Mouse (Mus musculus): ENCODE measurements at regions not wholly inside any gene's neighbourhood (a gene's known extent, or its start where the extent isn't known, plus 50 kb on each side); places are given as distances from the start of the nearest gene placed in this dataset.
A peak's percentile ranks its signal among the peaks of the same experiment; 100 is the strongest.

DNA sequence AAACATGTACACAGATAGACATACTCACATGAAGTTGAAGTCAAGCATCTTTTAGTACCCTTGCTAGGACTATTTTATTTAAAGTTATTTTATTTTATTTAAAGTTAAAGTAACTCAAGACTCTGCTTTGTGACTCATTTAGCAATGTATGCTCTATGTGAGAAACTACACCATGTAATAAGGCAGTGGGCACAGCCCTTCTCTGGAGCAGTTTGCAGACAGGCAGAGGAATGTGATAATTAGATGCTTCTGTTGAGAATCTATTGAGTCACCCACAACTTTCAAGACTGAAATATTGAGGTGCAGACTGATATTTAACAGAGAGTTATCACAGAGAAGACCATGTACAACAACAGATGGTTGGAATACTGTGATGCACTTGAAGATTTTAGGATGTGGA lies 825.2 kb upstream of the Cntn5 start:
- no peak overlapping the region for H3K27ac ChIP-seq (ENCODE audit: low read depth, low read length)
- H3K36me3 ChIP-seq (ENCODE audit: insufficient read depth, low read length): no peaks in the 10 kb centered on the region
- H3K9me3 ChIP-seq (ENCODE audit: low read length): no peaks in the 10 kb centered on the region
- H3K4me2 ChIP-seq (ENCODE audit: low read depth, low read length, poor library complexity, severe bottlenecking): no peak overlapping the region
- no peak overlapping the region for H3K4me3 ChIP-seq (ENCODE audit: low read depth, low read length)
- TF ChIP-seq CTCF (IDR thresholded peaks at IDR 0.05): no peak
- ATAC-seq (ENCODE audit: low FRiP score) (no peak), DNase-seq (ENCODE audit: low spot score) (no peak)
- H3K27me3 ChIP-seq (ENCODE audit: insufficient read depth, low read length): no peaks in the 10 kb centered on the region
- no peak overlapping the region for H3K9ac ChIP-seq (replicated peaks; ENCODE audit: low read length, poor library complexity, severe bottlenecking)
- H3K4me1 ChIP-seq (ENCODE audit: insufficient read depth, low read length): no peaks in the 10 kb centered on the region

DNA sequence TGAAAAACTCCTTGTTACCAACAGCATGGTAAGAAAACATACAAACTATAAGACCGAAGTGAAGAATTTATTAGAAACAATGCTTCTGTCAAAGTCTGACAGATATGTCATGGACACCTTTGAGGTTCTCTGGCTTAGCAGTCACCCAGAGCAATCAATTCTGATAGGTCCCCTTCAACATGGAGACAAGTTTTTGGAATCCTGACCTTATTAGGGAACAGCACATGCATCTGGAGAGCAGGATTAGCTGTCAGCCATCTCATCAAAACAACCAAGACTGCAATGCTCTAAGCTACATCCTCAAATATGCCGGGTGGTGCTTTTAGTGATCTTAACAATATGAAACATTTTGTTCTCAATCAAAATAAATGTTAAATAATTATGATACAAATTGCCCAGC lies 817.2 kb upstream of the Cntn5 start:
- ATAC-seq (ENCODE audit: low FRiP score) (peak; percentile 52; the same call in 1 of the 2 replicates), DNase-seq (ENCODE audit: low spot score) (no peak)

DNA sequence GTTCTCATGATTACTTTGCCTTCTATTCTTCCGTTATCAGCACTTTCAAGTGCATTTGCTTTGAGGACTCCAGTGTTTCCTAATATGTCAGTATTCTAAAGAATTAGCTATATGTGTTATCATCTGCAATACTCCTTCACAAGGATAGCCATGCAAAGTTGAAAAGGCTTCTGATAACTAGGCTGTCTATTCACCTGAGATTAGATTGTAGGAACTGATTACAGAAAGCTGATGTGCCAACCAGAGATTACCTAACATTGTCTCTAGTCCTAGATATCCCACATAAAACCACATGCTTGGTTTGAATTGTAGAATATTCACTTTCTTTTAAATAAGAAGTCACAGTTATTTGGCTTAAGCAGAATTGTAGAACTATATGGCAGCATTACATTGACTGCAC lies 800.1 kb upstream of the Cntn5 start:
- no peaks in the 10 kb centered on the region for H3K4me1 ChIP-seq (ENCODE audit: insufficient read depth, low read length)

More for the DNA sequence above, 817.2 kb upstream of the Cntn5 start:
- Histone ChIP-seq H3K9me3 (ENCODE audit: low read length) (no peaks in the 10 kb centered on the region), H3K36me3 (ENCODE audit: insufficient read depth, low read length) (no peaks in the 10 kb centered on the region), H3K4me3 (ENCODE audit: low read depth, low read length) (no peak overlapping the region), H3K27ac (ENCODE audit: low read depth, low read length) (no peak overlapping the region), H3K4me1 (ENCODE audit: insufficient read depth, low read length) (no peaks in the 10 kb centered on the region), H3K27me3 (ENCODE audit: insufficient read depth, low read length) (no peaks in the 10 kb centered on the region), H3K9ac (replicated peaks; ENCODE audit: low read length, poor library complexity, severe bottlenecking) (no peak overlapping the region), H3K4me2 (ENCODE audit: low read depth, low read length, poor library complexity, severe bottlenecking) (no peak overlapping the region)
- TF ChIP-seq CTCF (IDR thresholded peaks at IDR 0.05): no peak
- WGBS: 83% methylated on average over 2 of the region's 2 CpGs

DNA sequence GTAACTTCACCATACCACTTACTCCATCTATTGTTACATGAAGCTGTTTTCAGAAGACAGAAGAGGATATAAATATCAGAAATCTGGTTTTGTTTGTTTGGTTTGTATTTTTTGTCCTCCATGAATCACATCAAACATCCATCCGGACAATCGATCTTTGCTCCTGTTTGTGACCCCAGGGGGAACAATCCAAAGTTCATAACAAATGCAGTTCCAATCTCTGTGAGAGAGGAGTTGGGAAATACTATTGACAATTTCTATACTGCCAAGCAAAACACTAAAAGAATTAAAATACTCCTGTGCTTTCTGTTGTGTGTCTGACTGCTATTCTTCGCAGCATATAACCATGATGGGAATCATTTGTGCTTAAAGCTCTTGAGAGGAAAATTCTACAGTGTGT lies 798.6 kb upstream of the Cntn5 start:
- H3K27me3 ChIP-seq (ENCODE audit: insufficient read depth, low read length): no peaks in the 10 kb centered on the region
- H3K9me3 ChIP-seq (ENCODE audit: low read length): no peaks in the 10 kb centered on the region
- TF ChIP-seq CTCF (IDR thresholded peaks at IDR 0.05): no peak
- no peaks in the 10 kb centered on the region for H3K36me3 ChIP-seq (ENCODE audit: insufficient read depth, low read length)
- 92% methylated on average over 3 of the region's 3 CpGs for WGBS
- H3K9ac ChIP-seq (replicated peaks; ENCODE audit: low read length, poor library complexity, severe bottlenecking): no peak overlapping the region
- H3K4me3 ChIP-seq (ENCODE audit: low read depth, low read length): no peak overlapping the region
- no peaks in the 10 kb centered on the region for H3K4me1 ChIP-seq (ENCODE audit: insufficient read depth, low read length)
- DNase-seq (ENCODE audit: low spot score) (no peak), ATAC-seq (ENCODE audit: low FRiP score) (no peak)
- H3K4me2 ChIP-seq (ENCODE audit: low read depth, low read length, poor library complexity, severe bottlenecking): no peak overlapping the region
- H3K27ac ChIP-seq (ENCODE audit: low read depth, low read length): no peak overlapping the region

More for the DNA sequence above, 800.1 kb upstream of the Cntn5 start:
- H3K27me3 ChIP-seq (ENCODE audit: insufficient read depth, low read length): no peaks in the 10 kb centered on the region
- no peak overlapping the region for H3K9ac ChIP-seq (replicated peaks; ENCODE audit: low read length, poor library complexity, severe bottlenecking)
- H3K9me3 ChIP-seq (ENCODE audit: low read length): no peaks in the 10 kb centered on the region
- ATAC-seq (ENCODE audit: low FRiP score) (no peak), DNase-seq (ENCODE audit: low spot score) (no peak)
- no peak for TF ChIP-seq CTCF (IDR thresholded peaks at IDR 0.05)
- H3K4me2 ChIP-seq (ENCODE audit: low read depth, low read length, poor library complexity, severe bottlenecking): no peak overlapping the region
- no peaks in the 10 kb centered on the region for H3K36me3 ChIP-seq (ENCODE audit: insufficient read depth, low read length)
- 80% methylated on average over 1 of the region's 1 CpGs for WGBS
- no peak overlapping the region for H3K27ac ChIP-seq (ENCODE audit: low read depth, low read length)
- H3K4me3 ChIP-seq (ENCODE audit: low read depth, low read length): no peak overlapping the region

DNA sequence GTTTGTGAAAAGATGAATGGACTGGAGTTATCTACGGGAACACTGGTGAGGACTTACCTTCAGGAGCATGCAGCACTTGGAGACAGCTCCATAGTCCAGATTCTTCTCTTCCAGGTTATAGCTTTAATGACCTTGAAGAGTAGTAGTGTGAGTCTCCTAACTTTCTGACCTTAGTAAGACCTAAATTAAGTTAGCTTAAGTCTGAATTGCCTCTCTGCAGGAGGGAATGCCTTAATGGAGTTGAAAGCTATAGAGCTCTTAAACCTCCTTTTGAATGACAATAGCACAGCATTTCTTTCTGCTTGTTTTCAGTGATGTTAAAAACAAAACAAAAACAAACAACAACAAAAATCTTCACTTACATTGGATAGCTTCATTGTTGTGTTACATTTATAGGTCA lies 788.9 kb upstream of the Cntn5 start:
- Histone ChIP-seq H3K4me1 (ENCODE audit: insufficient read depth, low read length) (no peaks in the 10 kb centered on the region), H3K27me3 (ENCODE audit: insufficient read depth, low read length) (no peaks in the 10 kb centered on the region), H3K4me2 (ENCODE audit: low read depth, low read length, poor library complexity, severe bottlenecking) (no peak overlapping the region), H3K36me3 (ENCODE audit: insufficient read depth, low read length) (no peaks in the 10 kb centered on the region), H3K9ac (replicated peaks; ENCODE audit: low read length, poor library complexity, severe bottlenecking) (no peak overlapping the region), H3K9me3 (ENCODE audit: low read length) (no peaks in the 10 kb centered on the region), H3K27ac (ENCODE audit: low read depth, low read length) (no peak overlapping the region), H3K4me3 (ENCODE audit: low read depth, low read length) (no peak overlapping the region)
- DNase-seq (ENCODE audit: low spot score): no peak
- TF ChIP-seq CTCF (IDR thresholded peaks at IDR 0.05): no peak
- WGBS: 90% methylated on average over 1 of the region's 1 CpGs
- ATAC-seq (ENCODE audit: low FRiP score): no peak

DNA sequence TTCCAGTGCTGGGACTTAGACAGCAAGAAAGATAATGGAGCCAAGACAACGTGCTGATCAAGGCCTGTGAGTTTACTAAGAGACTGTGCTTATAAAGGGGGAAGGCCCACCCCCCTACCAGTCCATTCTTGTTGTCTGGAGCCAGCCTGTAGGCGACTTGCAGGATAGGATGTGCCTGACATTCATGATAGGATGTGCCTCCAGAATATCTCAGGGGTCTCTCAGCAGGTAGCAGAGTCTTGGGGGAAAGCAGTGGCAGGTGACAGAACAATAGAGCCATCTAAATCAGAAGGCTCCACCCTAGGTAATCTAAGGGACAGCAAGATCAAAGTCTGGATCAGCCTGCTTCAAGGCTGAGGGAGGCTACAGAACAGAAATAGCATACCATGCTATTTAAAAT lies 782.5 kb upstream of the Cntn5 start:
- DNase-seq (ENCODE audit: low spot score): no peak
- H3K9ac ChIP-seq (replicated peaks; ENCODE audit: low read length, poor library complexity, severe bottlenecking): no peak overlapping the region
- H3K27me3 ChIP-seq (ENCODE audit: insufficient read depth, low read length): no peaks in the 10 kb centered on the region
- no peak overlapping the region for H3K4me3 ChIP-seq (ENCODE audit: low read depth, low read length)
- 9% methylated on average over 2 of the region's 2 CpGs for WGBS
- ATAC-seq (ENCODE audit: low FRiP score): no peak
- H3K4me1 ChIP-seq (ENCODE audit: insufficient read depth, low read length): no peaks in the 10 kb centered on the region
- no peak overlapping the region for H3K27ac ChIP-seq (ENCODE audit: low read depth, low read length)
- H3K9me3 ChIP-seq (ENCODE audit: low read length): no peaks in the 10 kb centered on the region
- H3K4me2 ChIP-seq (ENCODE audit: low read depth, low read length, poor library complexity, severe bottlenecking): no peak overlapping the region
- H3K36me3 ChIP-seq (ENCODE audit: insufficient read depth, low read length): no peaks in the 10 kb centered on the region
- TF ChIP-seq CTCF (IDR thresholded peaks at IDR 0.05): no peak

DNA sequence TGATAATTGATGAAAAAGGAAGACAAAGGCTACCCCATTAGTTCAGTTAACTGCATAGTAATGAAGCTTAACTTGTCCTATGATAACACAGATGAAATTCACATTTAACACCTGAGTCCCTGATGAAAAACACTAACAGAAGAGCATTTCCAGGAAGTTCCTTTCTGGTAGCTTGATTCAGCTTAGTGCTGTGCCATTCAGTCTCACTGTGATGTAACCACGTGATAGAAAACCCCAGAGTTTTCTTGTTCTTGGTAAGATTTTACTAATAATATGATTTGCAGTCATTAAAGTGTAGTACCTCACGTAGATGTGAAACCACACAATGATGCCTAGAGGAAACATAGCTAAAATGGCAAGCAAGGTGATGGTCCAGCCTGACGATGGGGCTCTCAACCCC lies 767.4 kb upstream of the Cntn5 start:
- no peak for DNase-seq (ENCODE audit: low spot score)
- no peaks in the 10 kb centered on the region for H3K4me1 ChIP-seq (ENCODE audit: insufficient read depth, low read length)
- no peak overlapping the region for H3K27ac ChIP-seq (ENCODE audit: low read depth, low read length)
- TF ChIP-seq CTCF (IDR thresholded peaks at IDR 0.05): no peak
- 76% methylated on average over 3 of the region's 3 CpGs for WGBS
- H3K4me3 ChIP-seq (ENCODE audit: low read depth, low read length): no peak overlapping the region
- no peak overlapping the region for H3K4me2 ChIP-seq (ENCODE audit: low read depth, low read length, poor library complexity, severe bottlenecking)
- no peak for ATAC-seq (ENCODE audit: low FRiP score)
- no peaks in the 10 kb centered on the region for H3K27me3 ChIP-seq (ENCODE audit: insufficient read depth, low read length)
- no peak overlapping the region for H3K9ac ChIP-seq (replicated peaks; ENCODE audit: low read length, poor library complexity, severe bottlenecking)
- H3K9me3 ChIP-seq (ENCODE audit: low read length): no peaks in the 10 kb centered on the region
- no peaks in the 10 kb centered on the region for H3K36me3 ChIP-seq (ENCODE audit: insufficient read depth, low read length)
